ENCODE assay signal across 26 mouse cellular contexts in the genomic region with DNA sequence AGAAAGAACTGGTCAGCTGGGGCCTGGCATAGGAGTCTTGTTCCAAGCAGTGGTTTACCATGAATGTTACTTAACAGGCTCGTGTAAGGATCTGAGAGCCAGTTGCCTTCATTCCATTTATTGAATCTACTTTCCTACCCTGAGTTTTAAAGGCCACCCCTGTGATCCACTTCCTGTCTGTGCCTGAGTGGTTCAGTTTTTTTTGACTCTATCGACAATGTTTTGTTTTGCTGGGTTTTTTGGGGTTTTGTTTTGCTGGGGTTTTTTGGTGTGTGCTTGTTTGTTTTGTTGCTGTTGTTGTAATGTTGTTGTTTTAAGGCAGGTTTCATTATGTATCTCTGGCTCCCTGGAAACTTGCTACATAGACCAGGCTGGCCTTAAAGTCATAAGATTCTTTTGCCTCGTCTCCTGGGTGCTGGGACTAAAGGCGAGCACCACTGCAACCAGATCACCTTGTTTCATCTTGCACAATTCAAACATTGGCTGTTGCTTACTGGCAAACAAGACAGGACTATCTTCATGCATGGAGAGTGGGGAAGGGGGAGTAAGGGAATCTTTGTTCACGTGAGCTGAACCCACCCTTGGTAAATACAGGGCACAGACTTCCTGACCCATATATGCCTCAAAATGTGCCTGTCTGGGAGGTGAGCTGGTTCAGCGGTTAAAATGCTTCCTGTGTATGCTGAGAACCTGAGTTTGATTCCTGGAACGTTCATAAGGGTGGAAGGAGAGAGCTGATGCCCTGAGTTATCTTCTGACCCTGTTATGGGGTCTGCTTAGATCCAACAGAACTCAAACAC. TPM values are rescaled to one million over a fixed set of nuclear protein-coding genes. Genes with fewer than 3 reads are reported as not detected.
DNase-seq lines count a peak whose midpoint lies in the region; ATAC-seq and TF ChIP-seq lines count a peak whose summit lies in the region.
"Had no signal": no experiment of that assay in that cellular context is flagged by ENCODE, and none has a peak within 500 bp of the region (broad histone marks: within the 10 kb centered on the region; RNA-seq: fewer than 3 reads in every experiment).

No protein-coding gene starts in this region.

- TF ChIP-seq CTCF in intestine, postnatal 0 days (IDR thresholded peaks at IDR 0.05; ENCODE audit: low read depth) = no peak
- TF ChIP-seq CTCF in thymus, adult 2 months (IDR thresholded peaks at IDR 0.05; ENCODE audit: borderline replicate concordance, control insufficient read depth, extremely low read depth, insufficient read depth, low read length, poor library complexity) = no peak

- H3K27ac ChIP-seq in intestine, embryonic 14.5 days (ENCODE audit: low read depth) = no peak overlapping the region
- no peak overlapping the region for H3K27ac ChIP-seq in intestine, postnatal 0 days (ENCODE audit: low read depth, low read length)
- H3K27ac ChIP-seq in thymus, adult 2 months (ENCODE audit: control insufficient read depth, insufficient read depth, low read length) = peak overlapping the region; percentile 66
- H3K27ac ChIP-seq: embryonic facial prominence, embryonic 15.5 days; heart, adult 2 months; heart, embryonic 15.5 days; limb, embryonic 15.5 days; midbrain, embryonic 10.5 days had no signal

- no peaks in the 10 kb centered on the region for H3K36me3 ChIP-seq in intestine, embryonic 14.5 days (ENCODE audit: control insufficient read depth, insufficient read depth, low read length)
- H3K36me3 ChIP-seq in intestine, postnatal 0 days (ENCODE audit: control insufficient read depth, insufficient read depth) = no peaks in the 10 kb centered on the region
- no peaks in the 10 kb centered on the region for H3K36me3 ChIP-seq in thymus, adult 2 months (ENCODE audit: control insufficient read depth, insufficient read depth, low read length)
- H3K36me3 ChIP-seq: embryonic facial prominence, embryonic 15.5 days; heart, embryonic 15.5 days; limb, embryonic 15.5 days; midbrain, embryonic 10.5 days had no signal

- ATAC-seq in intestine, embryonic 14.5 days (replicated peaks; ENCODE audit: low FRiP score, low TSS enrichment, low read depth) = 0 out of 2 replicates have a peak, but pooled peaks have one; percentile 40
- ATAC-seq in intestine, postnatal 0 days = no peak
- no peak for ATAC-seq in megakaryocyte-erythroid progenitor cell, adult 5-6 weeks (replicated peaks; ENCODE audit: low FRiP score, low TSS enrichment, poor library complexity, severe bottlenecking)

- H3K9me3 ChIP-seq in intestine, embryonic 14.5 days (ENCODE audit: control insufficient read depth, low read length) = no peaks in the 10 kb centered on the region
- H3K9me3 ChIP-seq in intestine, postnatal 0 days (ENCODE audit: control insufficient read depth) = no peaks in the 10 kb centered on the region
- H3K9me3 ChIP-seq: embryonic facial prominence, embryonic 15.5 days; heart, embryonic 15.5 days; limb, embryonic 15.5 days; midbrain, embryonic 10.5 days had no signal

- 54% methylated on average over 7 of the region's 7 CpGs for WGBS in intestine, embryonic 14.5 days
- WGBS in intestine, postnatal 0 days = 44% methylated on average over 7 of the region's 7 CpGs
- 19% methylated on average over 7 of the region's 7 CpGs for WGBS in thymus, adult 2 months

- H3K27me3 ChIP-seq in intestine, embryonic 14.5 days (replicated peaks; ENCODE audit: control insufficient read depth, insufficient read depth, low read length) = no peaks in the 10 kb centered on the region
- H3K27me3 ChIP-seq in intestine, postnatal 0 days (replicated peaks; ENCODE audit: control insufficient read depth, insufficient read depth, low read length) = no peaks in the 10 kb centered on the region
- H3K27me3 ChIP-seq in thymus, adult 2 months (ENCODE audit: control insufficient read depth, insufficient read depth, low read length) = no peaks in the 10 kb centered on the region
- H3K27me3 ChIP-seq: embryonic facial prominence, embryonic 15.5 days; heart, embryonic 15.5 days; limb, embryonic 15.5 days had no signal

- no peak overlapping the region for H3K9ac ChIP-seq in intestine, embryonic 14.5 days (ENCODE audit: low read length)
- H3K9ac ChIP-seq in intestine, postnatal 0 days (ENCODE audit: low read depth, low read length) = no peak overlapping the region
- H3K9ac ChIP-seq: embryonic facial prominence, embryonic 15.5 days; heart, embryonic 15.5 days; limb, embryonic 15.5 days; lung, embryonic 14.5 days had no signal

- no peak overlapping the region for H3K4me3 ChIP-seq in intestine, embryonic 14.5 days (ENCODE audit: low read depth, low read length)
- no peak overlapping the region for H3K4me3 ChIP-seq in intestine, postnatal 0 days (ENCODE audit: low read depth, low read length)
- no peak overlapping the region for H3K4me3 ChIP-seq in thymus, adult 2 months (ENCODE audit: control insufficient read depth, insufficient read depth, low read length)
- H3K4me3 ChIP-seq: embryonic facial prominence, embryonic 15.5 days; heart, adult 2 months; heart, embryonic 15.5 days; limb, embryonic 15.5 days; midbrain, embryonic 10.5 days had no signal

- TF ChIP-seq POLR2A in thymus, adult 2 months (IDR thresholded peaks at IDR 0.05; ENCODE audit: control insufficient read depth, extremely low read depth, insufficient read depth, low read length, poor library complexity) = no peak

- DNase-seq in intestine, embryonic 14.5 days (ENCODE audit: low spot score) = no peak
- peak; percentile 43 for DNase-seq in T-cell, adult 2 months (ENCODE audit: low spot score)
- DNase-seq in induced T-regulatory cell, adult 2 months (ENCODE audit: low read depth) = peak; percentile 87
- DNase-seq in thymus, adult 2 months = peak; percentile 18
- no peak for DNase-seq in kidney, adult 18-20 months
- DNase-seq in right cerebral cortex, postnatal 36 days (ENCODE audit: low spot score in 2 of 2) = no peak
- DNase-seq: cerebellum, postnatal 14 days; heart, adult 2 months; kidney, adult 11 months; kidney, postnatal 10 days; lung, embryonic 14.5 days; lung, postnatal 36 days; retina, postnatal 1 day; right cerebral cortex, postnatal 4 days had no signal

- no peaks in the 10 kb centered on the region for H3K4me1 ChIP-seq in intestine, embryonic 14.5 days (replicated peaks; ENCODE audit: control insufficient read depth, insufficient read depth, low read length)
- H3K4me1 ChIP-seq in intestine, postnatal 0 days (replicated peaks; ENCODE audit: control insufficient read depth, insufficient read depth, low read length) = no peaks in the 10 kb centered on the region
- H3K4me1 ChIP-seq in thymus, adult 2 months (replicated peaks; ENCODE audit: control insufficient read depth, insufficient read depth, low read length) = peaks cover 17% of the 10 kb centered on the region
- H3K4me1 ChIP-seq: embryonic facial prominence, embryonic 15.5 days; limb, embryonic 15.5 days had no signal

- no peak overlapping the region for H3K4me2 ChIP-seq in intestine, embryonic 14.5 days (ENCODE audit: low read length)
- H3K4me2 ChIP-seq in intestine, postnatal 0 days (replicated peaks; ENCODE audit: low read depth) = no peak overlapping the region
- H3K4me2 ChIP-seq: embryonic facial prominence, embryonic 15.5 days; heart, embryonic 15.5 days; limb, embryonic 15.5 days; lung, embryonic 14.5 days had no signal

RNA-seq across cellular contexts. Expression of gene Art2b, which starts 34.5 kb away (rescaled TPM):
- polyA plus RNA-seq in intestine, embryonic 14.5 days (2014; fragmentation: Nextera tagmentation; extraction: Ambion mirVana) = 0.07 and 0.08 TPM in 2 replicates
- polyA plus RNA-seq in intestine, postnatal 0 days (2015; fragmentation: Nextera tagmentation; extraction: Ambion mirVana) = 0.24 and 0.56 TPM in 2 replicates
- 4.5 and 5.4 TPM in 2 replicates for polyA plus RNA-seq in thymus, adult 2 months (2012; rRNA removed)
- 1.4 and 3.7 TPM in 2 replicates for total RNA-seq in megakaryocyte-erythroid progenitor cell, adult 5-6 weeks (2014; fragmentation: Nextera tagmentation)
- 0.84 and 2.7 TPM in 2 replicates for total RNA-seq in megakaryocyte-erythroid progenitor cell, adult 5-6 weeks (2017)
- total RNA-seq: gastrocnemius, adult 8-10 months; layer of hippocampus, adult 18-20 months; layer of hippocampus, postnatal 25 days; left cerebral cortex, postnatal 25 days; midbrain, postnatal 0 days had no signal
- polyA plus RNA-seq: embryonic facial prominence, embryonic 15.5 days; forebrain, embryonic 11.5 days; heart, embryonic 15.5 days; limb, embryonic 15.5 days; lung, embryonic 14.5 days; midbrain, embryonic 10.5 days; midbrain, postnatal 0 days had no signal

Comparison
In these comparisons a context has a peak if more than half of its experiments do, and no peak if none do; other contexts are left out.
1. DNase-seq: peak in T-cell, adult 2 months (single experiment), induced T-regulatory cell, adult 2 months (single experiment) and thymus, adult 2 months (single experiment); none in intestine, embryonic 14.5 days (single experiment), kidney, adult 18-20 months (single experiment) and right cerebral cortex, postnatal 36 days (0 of 2).